Mouse (Mus musculus): ENCODE data around the gene Pnkd. TPM values are rescaled to one million over a fixed set of nuclear protein-coding genes. Genes with fewer than 3 reads are reported as not detected.

The Pnkd gene
- polyA plus RNA-seq (2012; rRNA removed), result 36.9 and 62.6 TPM in 2 replicates

GRCm38 (mm10) chr1:74284543-74285160 lies at the start of gene Pnkd, which contains the start of gene Aamp:
Gene Pnkd, plus strand, starts transcription at chr1:74284930.
Gene Aamp, minus strand, starts transcription at chr1:74284738.
- TF ChIP-seq POLR2A (IDR thresholded peaks at IDR 0.05; ENCODE audit: low read depth, low read length) (peak; percentile 76; the same call in 1 of the 2 replicates), CTCF (IDR thresholded peaks at IDR 0.05; ENCODE audit: extremely low read depth, insufficient read length, insufficient replicate concordance, low read depth, low read length) (no peak)
- H3K27me3 ChIP-seq (ENCODE audit: control insufficient read depth, insufficient read depth, low read length), result no peaks in the 10 kb centered on the region
- peak within 1 kb of the TSS; percentile 76 for H3K4me3 ChIP-seq (ENCODE audit: low read depth, low read length)
- H3K27ac ChIP-seq (ENCODE audit: insufficient read depth, low read depth, low read length), result peak within 1 kb of the TSS; percentile 13; the same call in 1 of the 2 replicates
- under 1% methylated on average over 55 of the region's 56 CpGs for WGBS
- peaks cover 4% of the 10 kb centered on the region; the same call in 1 of the 2 replicates for H3K4me1 ChIP-seq (ENCODE audit: control insufficient read depth, insufficient read depth, insufficient read length, low read length)
- H3K36me3 ChIP-seq (ENCODE audit: control insufficient read depth, insufficient read depth, low read length), result peaks cover 51% of the 10 kb centered on the region

GRCm38 (mm10) chr1:74235938-74236589 lies 48.7 kb upstream of the Pnkd start, which contains the start of gene Arpc2:
Gene Arpc2, plus strand, starts transcription at chr1:74236084.
- under 1% methylated on average over 55 of the region's 55 CpGs for WGBS
- peak; percentile 75 for TF ChIP-seq POLR2A (IDR thresholded peaks at IDR 0.05; ENCODE audit: low read depth, low read length)
- no peak for TF ChIP-seq CTCF (IDR thresholded peaks at IDR 0.05; ENCODE audit: extremely low read depth, insufficient read length, insufficient replicate concordance, low read depth, low read length)
- peaks cover 1% of the 10 kb centered on the region for H3K36me3 ChIP-seq (ENCODE audit: control insufficient read depth, insufficient read depth, low read length)

GRCm38 (mm10) chr1:74236590-74237317 lies 48.0 kb upstream of the Pnkd start:
- Histone ChIP-seq H3K27ac (ENCODE audit: insufficient read depth, low read depth, low read length) (peak overlapping the region; percentile 95), H3K4me1 (ENCODE audit: control insufficient read depth, insufficient read depth, insufficient read length, low read length) (peaks cover 12% of the 10 kb centered on the region), H3K27me3 (ENCODE audit: control insufficient read depth, insufficient read depth, low read length) (no peaks in the 10 kb centered on the region), H3K36me3 (ENCODE audit: control insufficient read depth, insufficient read depth, low read length) (peaks cover 3% of the 10 kb centered on the region), H3K4me3 (ENCODE audit: low read depth, low read length) (peak overlapping the region; percentile 84)
- TF ChIP-seq CTCF (IDR thresholded peaks at IDR 0.05; ENCODE audit: extremely low read depth, insufficient read length, insufficient replicate concordance, low read depth, low read length) (no peak), POLR2A (IDR thresholded peaks at IDR 0.05; ENCODE audit: low read depth, low read length) (peak; percentile 55)
- WGBS, result under 1% methylated on average over 57 of the region's 57 CpGs

More at GRCm38 (mm10) chr1:74235938-74236589, 48.7 kb upstream of the Pnkd start, which contains the start of gene Arpc2:
- Histone ChIP-seq H3K27ac (ENCODE audit: insufficient read depth, low read depth, low read length) (peak within 1 kb of the TSS; percentile 95), H3K4me3 (ENCODE audit: low read depth, low read length) (peak within 1 kb of the TSS; percentile 84), H3K27me3 (ENCODE audit: control insufficient read depth, insufficient read depth, low read length) (no peaks in the 10 kb centered on the region), H3K4me1 (ENCODE audit: control insufficient read depth, insufficient read depth, insufficient read length, low read length) (peaks cover 11% of the 10 kb centered on the region)

- 2% methylated on average over 5 of the region's 5 CpGs for WGBS
- Histone ChIP-seq H3K36me3 (ENCODE audit: control insufficient read depth, insufficient read depth, low read length) (peaks cover 3% of the 10 kb centered on the region), H3K27ac (ENCODE audit: insufficient read depth, low read depth, low read length) (peak overlapping the region; percentile 95), H3K4me1 (ENCODE audit: control insufficient read depth, insufficient read depth, insufficient read length, low read length) (peaks cover 12% of the 10 kb centered on the region), H3K4me3 (ENCODE audit: low read depth, low read length) (peak overlapping the region; percentile 23; the same call in 1 of the 2 replicates), H3K27me3 (ENCODE audit: control insufficient read depth, insufficient read depth, low read length) (no peaks in the 10 kb centered on the region)
- no peak for TF ChIP-seq CTCF (IDR thresholded peaks at IDR 0.05; ENCODE audit: extremely low read depth, insufficient read length, insufficient replicate concordance, low read depth, low read length)
- TF ChIP-seq POLR2A (IDR thresholded peaks at IDR 0.05; ENCODE audit: low read depth, low read length), result no peak
Observed at GRCm38 (mm10) chr1:74237671-74238070, 47.1 kb upstream of the Pnkd start.

GRCm38 (mm10) chr1:74238136-74238535 lies 46.6 kb upstream of the Pnkd start:
- Histone ChIP-seq H3K4me3 (ENCODE audit: low read depth, low read length) (peak overlapping the region; percentile 23; the same call in 1 of the 2 replicates), H3K36me3 (ENCODE audit: control insufficient read depth, insufficient read depth, low read length) (peaks cover 3% of the 10 kb centered on the region), H3K27ac (ENCODE audit: insufficient read depth, low read depth, low read length) (peak overlapping the region; percentile 95), H3K27me3 (ENCODE audit: control insufficient read depth, insufficient read depth, low read length) (no peaks in the 10 kb centered on the region), H3K4me1 (ENCODE audit: control insufficient read depth, insufficient read depth, insufficient read length, low read length) (peaks cover 12% of the 10 kb centered on the region)
- WGBS, result 9% methylated on average over 1 of the region's 1 CpGs
- TF ChIP-seq CTCF (IDR thresholded peaks at IDR 0.05; ENCODE audit: extremely low read depth, insufficient read length, insufficient replicate concordance, low read depth, low read length), result no peak
- no peak for TF ChIP-seq POLR2A (IDR thresholded peaks at IDR 0.05; ENCODE audit: low read depth, low read length)

- peaks cover 3% of the 10 kb centered on the region for H3K36me3 ChIP-seq (ENCODE audit: control insufficient read depth, insufficient read depth, low read length)
- no peaks in the 10 kb centered on the region for H3K27me3 ChIP-seq (ENCODE audit: control insufficient read depth, insufficient read depth, low read length)
- TF ChIP-seq CTCF (IDR thresholded peaks at IDR 0.05; ENCODE audit: extremely low read depth, insufficient read length, insufficient replicate concordance, low read depth, low read length), result no peak
- no peak for TF ChIP-seq POLR2A (IDR thresholded peaks at IDR 0.05; ENCODE audit: low read depth, low read length)
- peaks cover 14% of the 10 kb centered on the region for H3K4me1 ChIP-seq (ENCODE audit: control insufficient read depth, insufficient read depth, insufficient read length, low read length)
- peak overlapping the region; percentile 49 for H3K4me3 ChIP-seq (ENCODE audit: low read depth, low read length)
- peak overlapping the region; percentile 67 for H3K27ac ChIP-seq (ENCODE audit: insufficient read depth, low read depth, low read length)
- WGBS, result 6% methylated on average over 7 of the region's 7 CpGs
Observed at GRCm38 (mm10) chr1:74239162-74239561, 45.6 kb upstream of the Pnkd start.

Measured in small intestine, adult 2 months (tissue).